Mouse (Mus musculus) yolk sac, embryonic 10.5 days (tissue): ENCODE results near the gene Cux2.

Source experiments
- DNase-seq: peaks from one replicate; pipeline ENCODE4 v3.0.0-alpha.2; 2017; ENCODE audit warnings: low spot score

Gene Cux2

GRCm38 (mm10) chr5:121919216-121919615, 130.7 kb downstream of the Cux2 start:
- no peak for DNase-seq

- no peak for DNase-seq
Observed at GRCm38 (mm10) chr5:121916813-121917212, 133.1 kb downstream of the Cux2 start.

- DNase-seq = no peak
Observed at GRCm38 (mm10) chr5:121913999-121914398, 135.9 kb downstream of the Cux2 start.

- no peak for DNase-seq
Observed at GRCm38 (mm10) chr5:121909226-121909985, 140.5 kb downstream of the Cux2 start.

GRCm38 (mm10) chr5:121905671-121906070, 144.2 kb downstream of the Cux2 start:
- no peak for DNase-seq

GRCm38 (mm10) chr5:121904799-121905198, 145.1 kb downstream of the Cux2 start:
- no peak for DNase-seq

- DNase-seq = no peak
Observed at GRCm38 (mm10) chr5:121902809-121903745, 146.8 kb downstream of the Cux2 start.

GRCm38 (mm10) chr5:121895117-121895756, 154.7 kb downstream of the Cux2 start:
- DNase-seq = no peak

- DNase-seq = no peak
Observed at GRCm38 (mm10) chr5:121894647-121895046, 155.3 kb downstream of the Cux2 start.

- DNase-seq = no peak
Observed at GRCm38 (mm10) chr5:121893581-121893980, 156.3 kb downstream of the Cux2 start.

GRCm38 (mm10) chr5:121892281-121892680, 157.6 kb downstream of the Cux2 start:
- no peak for DNase-seq

- DNase-seq = no peak
Observed at GRCm38 (mm10) chr5:121890925-121891324, 159.0 kb downstream of the Cux2 start.

- no peak for DNase-seq
Observed at GRCm38 (mm10) chr5:121889819-121890362, 160.0 kb downstream of the Cux2 start.

- DNase-seq = no peak
Observed at GRCm38 (mm10) chr5:121889375-121889774, 160.5 kb downstream of the Cux2 start.

GRCm38 (mm10) chr5:121883356-121883755, 166.5 kb downstream of the Cux2 start:
- no peak for DNase-seq

- no peak for DNase-seq
Observed at GRCm38 (mm10) chr5:121879211-121879610, 170.7 kb downstream of the Cux2 start.

GRCm38 (mm10) chr5:121878703-121879102, 171.2 kb downstream of the Cux2 start:
- DNase-seq = no peak

GRCm38 (mm10) chr5:121876901-121877300, 173.0 kb downstream of the Cux2 start:
- no peak for DNase-seq

GRCm38 (mm10) chr5:121875041-121875440, 174.9 kb downstream of the Cux2 start:
- DNase-seq = no peak

GRCm38 (mm10) chr5:121872158-121872557, 177.7 kb downstream of the Cux2 start:
- DNase-seq = peak; percentile 66

GRCm38 (mm10) chr5:121871515-121872030, 178.3 kb downstream of the Cux2 start:
- DNase-seq = no peak

- DNase-seq = peak; percentile 55
Observed at GRCm38 (mm10) chr5:121870832-121871231, 179.1 kb downstream of the Cux2 start.
